22 mouse cellular contexts compared by ENCODE assay signal in genomic region chr8:74872940-74873339, GRCm38 (mm10). TPM values are rescaled to one million over a fixed set of nuclear protein-coding genes. Genes with fewer than 3 reads are reported as not detected.
A peak's percentile ranks its signal among the peaks of the same experiment; 100 is the strongest.
DNase-seq lines count a peak whose midpoint lies in the region; ATAC-seq lines count a peak whose summit lies in the region.
"Had no signal": no experiment of that assay in that cellular context is flagged by ENCODE, and none has a peak within 500 bp of the region (broad histone marks: within the 10 kb centered on the region; RNA-seq: fewer than 3 reads in every experiment).

Gene Isx, plus strand, starts transcription at chr8:74873173.

- DNase-seq in limb, embryonic 11.5 days (ENCODE audit: low spot score) = no peak
- DNase-seq in limb, embryonic 10.5 days (ENCODE audit: low spot score) = no peak
- DNase-seq in large intestine, adult 2 months (ENCODE audit: low read depth, low spot score) = no peak
- DNase-seq in urinary bladder, postnatal 14 days (ENCODE audit: low spot score) = no peak
- DNase-seq in forebrain, embryonic 11.5 days (ENCODE audit: low spot score) = no peak
- DNase-seq in thymus, postnatal 4 days = no peak
- DNase-seq: adrenal gland, postnatal 14 days; cerebellum, adult 11-12 months; cerebellum, postnatal 10 days; gastrocnemius, adult 2 months; gastrocnemius, postnatal 25 days; heart, postnatal 36 days had no signal

- no peaks in the 10 kb centered on the region for H3K36me3 ChIP-seq in limb, embryonic 11.5 days (ENCODE audit: control insufficient read depth, insufficient read depth, low read length)
- H3K36me3 ChIP-seq in limb, embryonic 10.5 days = no peaks in the 10 kb centered on the region
- no peaks in the 10 kb centered on the region for H3K36me3 ChIP-seq in stomach, embryonic 14.5 days (ENCODE audit: control insufficient read depth, insufficient read depth, low read length)
- no peaks in the 10 kb centered on the region for H3K36me3 ChIP-seq in forebrain, embryonic 11.5 days (ENCODE audit: control insufficient read depth, insufficient read depth, low read length)
- H3K36me3 ChIP-seq: embryonic facial prominence, embryonic 10.5 days; heart, embryonic 10.5 days; heart, embryonic 15.5 days; hindbrain, embryonic 15.5 days had no signal

- H3K9ac ChIP-seq in limb, embryonic 11.5 days (ENCODE audit: low read length) = no peak within 1 kb of the TSS
- H3K9ac ChIP-seq in stomach, embryonic 14.5 days (replicated peaks; ENCODE audit: low read depth, low read length) = no peak within 1 kb of the TSS
- H3K9ac ChIP-seq in forebrain, embryonic 11.5 days (ENCODE audit: low read length) = no peak within 1 kb of the TSS
- H3K9ac ChIP-seq: heart, embryonic 15.5 days; hindbrain, embryonic 15.5 days had no signal

- no peak within 1 kb of the TSS for H3K27ac ChIP-seq in limb, embryonic 11.5 days (replicated peaks; ENCODE audit: low read depth, low read length)
- H3K27ac ChIP-seq in limb, embryonic 10.5 days = no peak within 1 kb of the TSS
- 0 out of 2 replicates have a peak within 1 kb of the TSS, but pooled peaks have one; percentile 10 for H3K27ac ChIP-seq in stomach, embryonic 14.5 days (ENCODE audit: low read length)
- no peak within 1 kb of the TSS for H3K27ac ChIP-seq in forebrain, embryonic 11.5 days (ENCODE audit: low read depth, low read length)
- H3K27ac ChIP-seq: embryonic facial prominence, embryonic 10.5 days; gastrocnemius, adult 2 months; heart, embryonic 10.5 days; heart, embryonic 15.5 days; hindbrain, embryonic 15.5 days had no signal

- 82% methylated on average over 3 of the region's 3 CpGs for WGBS in limb, embryonic 11.5 days
- WGBS in limb, embryonic 10.5 days = 92% methylated on average over 3 of the region's 3 CpGs
- 48% methylated on average over 3 of the region's 3 CpGs for WGBS in large intestine, adult 2 months
- WGBS in stomach, embryonic 14.5 days = 71% methylated on average over 3 of the region's 3 CpGs
- 79% methylated on average over 3 of the region's 3 CpGs for WGBS in forebrain, embryonic 11.5 days

- H3K27me3 ChIP-seq in limb, embryonic 11.5 days (ENCODE audit: control insufficient read depth, insufficient read depth, low read length) = no peaks in the 10 kb centered on the region
- no peaks in the 10 kb centered on the region for H3K27me3 ChIP-seq in limb, embryonic 10.5 days (ENCODE audit: low read depth, poor library complexity, severe bottlenecking)
- no peaks in the 10 kb centered on the region for H3K27me3 ChIP-seq in stomach, embryonic 14.5 days (ENCODE audit: control insufficient read depth, insufficient read depth, low read length)
- H3K27me3 ChIP-seq in forebrain, embryonic 11.5 days (ENCODE audit: control insufficient read depth, insufficient read depth, low read length) = no peaks in the 10 kb centered on the region
- H3K27me3 ChIP-seq: heart, embryonic 15.5 days; hindbrain, embryonic 15.5 days; Patski had no signal

- no peak for ATAC-seq in limb, embryonic 11.5 days (ENCODE audit: insufficient number of reproducible peaks, low FRiP score, low TSS enrichment, low read depth)
- no peak for ATAC-seq in stomach, embryonic 14.5 days (ENCODE audit: insufficient number of reproducible peaks, insufficient read depth, low FRiP score, low read depth)
- ATAC-seq in forebrain, embryonic 11.5 days (replicated peaks; ENCODE audit: low FRiP score) = no peak
- ATAC-seq: activated CD4-positive, CD25-positive, alpha-beta regulatory T cell, adult 4 months; forebrain, embryonic 14.5 days; Patski had no signal

- 0 out of 2 replicates have a peak within 1 kb of the TSS, but pooled peaks have one; percentile 10 for H3K4me2 ChIP-seq in limb, embryonic 11.5 days (ENCODE audit: low read depth, severe bottlenecking)
- H3K4me2 ChIP-seq in stomach, embryonic 14.5 days (replicated peaks; ENCODE audit: low read depth, low read length) = 0 out of 2 replicates have a peak within 1 kb of the TSS, but pooled peaks have one; percentile 5
- no peak within 1 kb of the TSS for H3K4me2 ChIP-seq in forebrain, embryonic 11.5 days (ENCODE audit: low read depth, low read length, severe bottlenecking)
- H3K4me2 ChIP-seq: heart, embryonic 15.5 days; hindbrain, embryonic 15.5 days had no signal

- no peaks in the 10 kb centered on the region for H3K9me3 ChIP-seq in limb, embryonic 11.5 days (ENCODE audit: control insufficient read depth, low read length)
- no peaks in the 10 kb centered on the region for H3K9me3 ChIP-seq in limb, embryonic 10.5 days (replicated peaks)
- H3K9me3 ChIP-seq in stomach, embryonic 14.5 days (ENCODE audit: control insufficient read depth, low read depth, low read length) = no peaks in the 10 kb centered on the region
- H3K9me3 ChIP-seq in forebrain, embryonic 11.5 days (ENCODE audit: control insufficient read depth, low read length) = no peaks in the 10 kb centered on the region
- H3K9me3 ChIP-seq: embryonic facial prominence, embryonic 10.5 days; heart, embryonic 10.5 days; heart, embryonic 15.5 days; hindbrain, embryonic 15.5 days had no signal

- H3K4me3 ChIP-seq in limb, embryonic 11.5 days (ENCODE audit: low read depth, low read length) = no peak within 1 kb of the TSS
- H3K4me3 ChIP-seq in limb, embryonic 10.5 days = no peak within 1 kb of the TSS
- H3K4me3 ChIP-seq in stomach, embryonic 14.5 days (ENCODE audit: low read depth, low read length) = no peak within 1 kb of the TSS
- no peak within 1 kb of the TSS for H3K4me3 ChIP-seq in forebrain, embryonic 11.5 days (ENCODE audit: low read depth, low read length)
- H3K4me3 ChIP-seq: embryonic facial prominence, embryonic 10.5 days; gastrocnemius, adult 2 months; heart, embryonic 15.5 days; hindbrain, embryonic 15.5 days had no signal

- no peaks in the 10 kb centered on the region for H3K4me1 ChIP-seq in limb, embryonic 11.5 days (ENCODE audit: control insufficient read depth, insufficient read depth, low read length)
- H3K4me1 ChIP-seq in limb, embryonic 10.5 days = no peaks in the 10 kb centered on the region
- H3K4me1 ChIP-seq in stomach, embryonic 14.5 days (ENCODE audit: control insufficient read depth, insufficient read depth, low read length) = no peaks in the 10 kb centered on the region; the same call in 1 of the 2 replicates
- no peaks in the 10 kb centered on the region for H3K4me1 ChIP-seq in forebrain, embryonic 11.5 days (replicated peaks; ENCODE audit: control insufficient read depth, insufficient read depth, low read length)
- H3K4me1 ChIP-seq: embryonic facial prominence, embryonic 10.5 days; heart, embryonic 15.5 days; hindbrain, embryonic 15.5 days had no signal

RNA-seq across cellular contexts. Expression of gene Isx, which starts in this region (rescaled TPM):
- not detected in 2 replicates for polyA plus RNA-seq in limb, embryonic 11.5 days (2014; fragmentation: Nextera tagmentation; extraction: Ambion mirVana)
- not detected in 2 replicates for polyA plus RNA-seq in limb, embryonic 10.5 days (2016; fragmentation: Nextera tagmentation; extraction: Ambion mirVana)
- polyA plus RNA-seq in large intestine, adult 2 months (2012; rRNA removed) = 177 and 199 TPM in 2 replicates
- polyA plus RNA-seq in stomach, embryonic 14.5 days (2014; fragmentation: Nextera tagmentation; extraction: Ambion mirVana) = 4.6 and 5.0 TPM in 2 replicates
- polyA plus RNA-seq in forebrain, embryonic 11.5 days (2014; fragmentation: Nextera tagmentation; extraction: Ambion mirVana) = not detected in 2 replicates
- polyA plus RNA-seq: activated CD4-positive, CD25-positive, alpha-beta regulatory T cell, adult 4 months; embryonic facial prominence, embryonic 10.5 days; embryonic facial prominence, embryonic 14.5 days; forebrain, embryonic 14.5 days; hindbrain, embryonic 11.5 days; hindbrain, embryonic 15.5 days; Patski had no signal

Comparison
In these comparisons a context has a peak if more than half of its experiments do, and no peak if none do; other contexts are left out.
1. RNA of gene Isx (polyA plus RNA-seq): 177 to 199 TPM in large intestine, adult 2 months; 4.6 to 5.0 TPM in stomach, embryonic 14.5 days, not detected in limb, embryonic 11.5 days, not detected in limb, embryonic 10.5 days and not detected in forebrain, embryonic 11.5 days; every median in the first group is over 10 times any median in the second.